Mouse (Mus musculus) bone marrow, adult 2 months (tissue): Measurements from ENCODE around the gene Myo1b. TPM values are rescaled to one million over a fixed set of nuclear protein-coding genes. Genes with fewer than 3 reads are reported as not detected.

Experiments
- H3K27ac ChIP-seq: fragments of 200-500 bp; 2 replicates; pipeline ENCODE4 v1.5.1; 2012; ENCODE audit warnings: low read depth, mild to moderate bottlenecking, control low read depth, inconsistent platforms, low read length; ENCODE audit not compliant: control insufficient read depth, poor library complexity, insufficient read depth
- H3K4me1 ChIP-seq: fragments of 200-500 bp; 2 replicates; pipeline ENCODE4 v1.6.1; 2011; ENCODE audit warnings: low read length; ENCODE audit not compliant: control insufficient read depth, insufficient read depth
- H3K4me3 ChIP-seq: fragments of 200-500 bp; replicated peaks from 2 replicates; pipeline ENCODE3; 2011; ENCODE audit warnings: mild to moderate bottlenecking, low read depth, low read length, control low read depth; ENCODE audit not compliant: control insufficient read depth
- CTCF ChIP-seq: fragments of 200-500 bp; IDR thresholded peaks from 2 replicates; pipeline ENCODE4 v1.5.1; 2011; ENCODE audit warnings: low read length, control low read depth; ENCODE audit not compliant: control insufficient read depth, insufficient read depth
- POLR2A ChIP-seq: fragments of 200-500 bp; IDR thresholded peaks from 2 replicates; pipeline ENCODE4 v1.6.1; 2011; ENCODE audit warnings: low read depth, mild to moderate bottlenecking, control low read depth, low read length, borderline replicate concordance; ENCODE audit not compliant: control insufficient read depth
- WGBS: fragments of 180-500 bp; shearing (Covaris S2); methylation state at CpG from one replicate; pipeline ENCODE4 v1.1.7; 2018; 5-methylcytosine and 5-hydroxymethylcytosine counted together
- polyA plus RNA-seq: library from polyadenylated mRNA; stranded (reverse); fragments of >200 nt; gene quantifications from 2 replicates; pipeline ENCODE4 v1.2.4, GENCODE M21; 2011; ENCODE audit warnings: low replicate concordance; ENCODE audit not compliant: missing spikeins, insufficient read depth, insufficient read length

The Myo1b gene
- polyA plus RNA-seq, 1 experiment, result 5.3 TPM

- 83% methylated on average over 9 of the region's 9 CpGs for WGBS
Measured at GRCm38 (mm10) chr1:51888046-51888813, 27.6 kb downstream of the Myo1b start.

GRCm38 (mm10) chr1:51885356-51885983, 30.4 kb downstream of the Myo1b start:
- no peak for TF ChIP-seq CTCF
- no peak for TF ChIP-seq POLR2A
- Histone ChIP-seq H3K4me3 (no peak overlapping the region), H3K4me1 (no peaks in the 10 kb centered on the region), H3K27ac (no peak overlapping the region)
- 76% methylated on average over 8 of the region's 8 CpGs for WGBS

More at GRCm38 (mm10) chr1:51888046-51888813, 27.6 kb downstream of the Myo1b start:
- Histone ChIP-seq H3K27ac (no peak overlapping the region), H3K4me3 (no peak overlapping the region), H3K4me1 (no peaks in the 10 kb centered on the region)
- TF ChIP-seq CTCF, result no peak
- no peak for TF ChIP-seq POLR2A

GRCm38 (mm10) chr1:51883211-51883610, 32.7 kb downstream of the Myo1b start:
- WGBS, result 83% methylated on average over 2 of the region's 2 CpGs

GRCm38 (mm10) chr1:51882752-51883151, 33.1 kb downstream of the Myo1b start:
- no peak overlapping the region for H3K27ac ChIP-seq
- H3K4me1 ChIP-seq, result no peaks in the 10 kb centered on the region
- TF ChIP-seq POLR2A (no peak), CTCF (no peak)
- H3K4me3 ChIP-seq, result no peak overlapping the region
- 84% methylated on average over 10 of the region's 10 CpGs for WGBS

More at GRCm38 (mm10) chr1:51883211-51883610, 32.7 kb downstream of the Myo1b start:
- Histone ChIP-seq H3K27ac (no peak overlapping the region), H3K4me3 (no peak overlapping the region), H3K4me1 (no peaks in the 10 kb centered on the region)
- TF ChIP-seq POLR2A (no peak), CTCF (no peak)

DNA sequence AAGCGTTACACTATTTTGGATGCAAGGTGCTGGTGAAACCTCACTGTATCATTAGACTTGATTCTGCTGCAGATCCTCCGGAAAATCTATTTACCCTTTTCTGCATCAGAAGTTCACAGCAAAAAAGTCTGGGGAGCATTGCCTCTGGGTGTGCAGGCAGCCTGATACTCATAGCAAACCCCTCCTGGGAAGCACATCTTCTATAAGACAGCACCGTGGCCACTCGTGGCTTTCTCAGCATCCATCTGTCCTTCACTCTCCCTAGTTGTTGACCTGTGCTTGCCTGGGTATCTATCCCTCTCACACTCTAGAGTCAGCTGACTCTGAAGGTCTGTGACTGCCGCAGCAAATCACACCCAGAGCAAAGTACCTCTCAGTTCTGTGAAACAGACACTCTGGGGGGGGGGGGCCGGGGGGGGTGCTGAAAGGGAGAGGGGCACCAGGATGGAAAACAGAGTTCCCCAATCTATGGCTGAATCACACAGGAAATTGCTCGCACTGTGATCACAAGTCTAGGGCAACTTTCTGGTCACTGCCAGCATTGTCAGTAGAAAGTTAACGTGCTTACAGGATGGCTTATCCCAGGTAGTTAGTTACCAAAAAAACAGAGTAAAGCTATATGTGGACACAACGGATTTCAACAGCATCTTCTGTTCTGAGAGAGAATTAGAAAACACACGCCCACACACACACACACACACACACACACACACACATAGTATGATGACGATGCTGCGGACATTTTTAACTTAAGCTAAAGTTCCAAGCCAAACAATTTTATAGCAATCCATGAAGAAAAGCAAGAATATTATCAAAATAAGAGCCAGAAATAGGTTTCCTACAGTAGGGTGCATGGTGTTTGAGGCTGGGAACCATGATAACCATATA, 35.7 kb downstream of the Myo1b start:
- WGBS, result 68% methylated on average over 12 of the region's 12 CpGs
- TF ChIP-seq CTCF, result no peak
- no peak for TF ChIP-seq POLR2A

DNA sequence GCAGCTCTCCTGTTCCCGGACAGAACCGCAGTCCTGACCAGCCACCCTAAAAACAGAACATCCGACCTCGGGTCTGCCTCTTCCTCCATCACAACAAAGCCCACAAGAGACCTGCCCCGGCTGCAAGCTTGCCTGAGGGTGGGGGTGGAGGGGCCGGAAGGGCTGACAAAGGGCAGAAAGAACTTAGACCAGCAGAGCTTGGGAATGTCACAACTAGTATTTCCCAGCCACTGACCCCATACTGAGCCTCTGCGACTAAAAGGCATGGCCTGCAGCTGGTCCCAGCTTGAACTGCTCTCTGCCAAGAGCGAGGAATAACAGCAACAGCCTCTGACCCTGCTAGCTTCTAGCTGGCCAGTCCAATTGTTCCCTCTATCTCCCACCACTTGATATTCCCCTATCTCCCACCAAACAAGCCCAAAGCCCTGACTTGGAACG, 36.5 kb downstream of the Myo1b start:
- no peak overlapping the region for H3K27ac ChIP-seq
- H3K4me3 ChIP-seq, result no peak overlapping the region
- TF ChIP-seq POLR2A (no peak), CTCF (no peak)
- no peaks in the 10 kb centered on the region for H3K4me1 ChIP-seq
- 26% methylated on average over 9 of the region's 9 CpGs for WGBS

More for the DNA sequence above, 35.7 kb downstream of the Myo1b start:
- Histone ChIP-seq H3K4me3 (no peak overlapping the region), H3K4me1 (no peaks in the 10 kb centered on the region), H3K27ac (no peak overlapping the region)

GRCm38 (mm10) chr1:51875462-51876225, 40.2 kb downstream of the Myo1b start:
- WGBS, result 75% methylated on average over 15 of the region's 15 CpGs
- TF ChIP-seq POLR2A, result no peak
- no peak for TF ChIP-seq CTCF
- H3K4me1 ChIP-seq, result no peaks in the 10 kb centered on the region
- H3K27ac ChIP-seq, result no peak overlapping the region
- H3K4me3 ChIP-seq, result no peak overlapping the region
